Mouse (Mus musculus) stomach, postnatal 0 days (tissue): ENCODE measurements around the gene Gstp3. TPM values are rescaled to one million over a fixed set of nuclear protein-coding genes. Genes with fewer than 3 reads are reported as not detected.

ENCODE experiments used
- ATAC-seq: fragments of 200-750 bp; cut with Nextera tagmentation; 2 replicates; pipeline ENCODE4 v1.8.0; 2017; ENCODE audit not compliant: low FRiP score, low TSS enrichment
- DNase-seq: peaks from one replicate; pipeline ENCODE4 v3.0.0-alpha.2; 2016; ENCODE audit warnings: low spot score
- H3K27ac ChIP-seq: fragments of 300-500 bp; sonication (generic); replicated peaks from 2 replicates; pipeline ENCODE4 v1.5.1; 2014; ENCODE audit warnings: mild to moderate bottlenecking, control low read depth
- H3K27me3 ChIP-seq: fragments of 300-500 bp; sonication (generic); 2 replicates; pipeline ENCODE4 v1.6.1; 2014; ENCODE audit warnings: low read length; ENCODE audit not compliant: control insufficient read depth, insufficient read depth
- H3K36me3 ChIP-seq: fragments of 300-500 bp; sonication (generic); 2 replicates; pipeline ENCODE4 v1.6.1; 2014; ENCODE audit warnings: low read length, mixed read lengths; ENCODE audit not compliant: control insufficient read depth, insufficient read depth
- H3K4me1 ChIP-seq: fragments of 300-500 bp; sonication (generic); replicated peaks from 2 replicates; pipeline ENCODE4 v1.6.1; 2014; ENCODE audit warnings: antibody characterized with exemption; ENCODE audit not compliant: control insufficient read depth, insufficient read depth
- H3K4me2 ChIP-seq: fragments of 300-500 bp; sonication (generic); replicated peaks from 2 replicates; pipeline ENCODE4 v1.6.1; 2014; ENCODE audit warnings: low read depth, mild to moderate bottlenecking, control low read depth, moderate library complexity
- H3K4me3 ChIP-seq: fragments of 300-500 bp; sonication (generic); 2 replicates; pipeline ENCODE4 v1.5.1; 2014; ENCODE audit warnings: low read depth, low read length, control low read depth
- H3K9ac ChIP-seq: fragments of 300-500 bp; sonication (generic); 2 replicates; pipeline ENCODE4 v1.6.1; 2014; ENCODE audit warnings: mild to moderate bottlenecking, low read length, control low read depth, mixed read lengths
- H3K9me3 ChIP-seq: fragments of 300-500 bp; sonication (generic); 2 replicates; pipeline ENCODE4 v1.6.1; 2016; ENCODE audit warnings: low read length; ENCODE audit not compliant: control insufficient read depth
- CTCF ChIP-seq: IDR thresholded peaks from 2 replicates; pipeline ENCODE4 v1.5.1; 2016; ENCODE audit warnings: antibody characterized with exemption, low read depth, mild to moderate bottlenecking, moderate library complexity
- EP300 ChIP-seq: optimal IDR thresholded peaks from 2 replicates; pipeline ENCODE3; 2016; ENCODE audit warnings: antibody characterized with exemption
- WGBS: fragments of 180-500 bp; shearing (Covaris S2); extraction: QIAGEN DNeasy Blood & Tissue Kit; methylation state at CpG from one replicate; pipeline ENCODE4 v1.1.7; 2014; 5-methylcytosine and 5-hydroxymethylcytosine counted together
- polyA plus RNA-seq: library from polyadenylated mRNA; unstranded; fragments of >200 nt; fragmentation: Nextera tagmentation; extraction: Ambion mirVana; gene quantifications from 2 replicates; pipeline ENCODE4 v1.2.1, GENCODE M21; 2015

Gene Gstp3
- polyA plus RNA-seq, result 7.1 and 9.7 TPM in 2 replicates

DNA sequence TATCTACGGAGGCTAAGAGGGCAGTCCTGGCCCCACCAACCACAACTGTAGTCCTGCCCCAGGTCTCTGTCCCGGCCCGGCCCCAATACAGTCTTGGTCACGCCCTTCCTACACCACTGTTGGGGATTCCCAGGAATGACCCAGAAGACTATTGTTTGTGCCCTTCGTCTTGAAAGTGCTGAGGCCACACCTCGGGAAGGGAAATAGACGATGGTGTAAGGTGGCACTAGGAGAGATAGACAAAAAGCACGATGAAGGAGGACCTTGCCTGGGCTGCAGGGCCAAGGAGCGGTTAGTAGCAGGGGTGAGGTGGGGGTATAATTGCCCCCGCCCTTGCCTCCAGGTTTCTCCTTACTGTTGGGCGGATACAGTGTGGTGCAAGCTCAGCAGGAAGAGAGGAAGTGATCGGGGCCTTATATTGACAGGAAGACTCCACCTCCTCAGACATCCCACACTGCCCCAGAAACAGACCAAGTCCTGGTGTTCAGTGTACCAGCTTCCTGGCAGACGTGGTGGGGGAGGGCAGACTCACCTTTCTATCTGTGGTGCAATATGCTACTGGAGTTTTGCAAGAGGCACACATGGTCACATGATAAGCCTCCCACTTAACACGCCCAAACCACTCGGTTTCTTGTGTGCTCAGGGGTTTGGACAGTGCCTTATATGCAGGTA, at the start of gene Gstp3:
Gene Gstp3, minus strand, starts transcription at position 501 of the 672 bp plus-strand sequence.
- TF ChIP-seq CTCF, result no peak
- no peak for TF ChIP-seq EP300

DNA sequence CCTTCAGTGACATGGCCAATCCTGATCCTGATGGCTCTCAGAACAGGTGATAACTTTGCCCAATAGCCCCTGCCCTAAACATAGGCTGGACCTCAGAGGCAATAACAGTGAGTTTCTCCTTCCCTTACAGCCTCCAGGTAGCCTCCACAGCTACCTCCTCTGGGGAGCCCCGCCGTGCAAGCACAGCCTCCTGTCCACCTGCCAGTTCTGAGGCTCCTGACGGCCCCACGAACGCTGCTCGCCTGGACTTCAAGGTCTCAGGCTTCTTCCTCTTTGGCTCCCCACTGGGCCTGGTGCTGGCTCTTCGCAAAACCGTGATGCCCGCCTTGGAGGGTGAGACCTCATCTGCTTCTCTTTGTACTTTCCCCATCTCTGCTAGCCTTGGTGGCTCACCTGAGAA, 49.2 kb upstream of the Gstp3 start:
- ATAC-seq, result no peak
- 87% methylated on average over 9 of the region's 9 CpGs for WGBS
- no peak overlapping the region for H3K4me2 ChIP-seq

More for the DNA sequence above, at the start of gene Gstp3:
- H3K9me3 ChIP-seq, result no peaks in the 10 kb centered on the region
- ATAC-seq (peak; percentile 87), DNase-seq (peak; percentile 77)
- no peaks in the 10 kb centered on the region for H3K4me1 ChIP-seq
- peak within 1 kb of the TSS; percentile 13; the same call in 1 of the 2 replicates for H3K27ac ChIP-seq
- H3K9ac ChIP-seq, result no peak within 1 kb of the TSS
- no peaks in the 10 kb centered on the region for H3K36me3 ChIP-seq
- no peak within 1 kb of the TSS for H3K4me2 ChIP-seq
- 64% methylated on average over 14 of the region's 15 CpGs for WGBS
- no peak within 1 kb of the TSS for H3K4me3 ChIP-seq
- no peaks in the 10 kb centered on the region for H3K27me3 ChIP-seq

DNA sequence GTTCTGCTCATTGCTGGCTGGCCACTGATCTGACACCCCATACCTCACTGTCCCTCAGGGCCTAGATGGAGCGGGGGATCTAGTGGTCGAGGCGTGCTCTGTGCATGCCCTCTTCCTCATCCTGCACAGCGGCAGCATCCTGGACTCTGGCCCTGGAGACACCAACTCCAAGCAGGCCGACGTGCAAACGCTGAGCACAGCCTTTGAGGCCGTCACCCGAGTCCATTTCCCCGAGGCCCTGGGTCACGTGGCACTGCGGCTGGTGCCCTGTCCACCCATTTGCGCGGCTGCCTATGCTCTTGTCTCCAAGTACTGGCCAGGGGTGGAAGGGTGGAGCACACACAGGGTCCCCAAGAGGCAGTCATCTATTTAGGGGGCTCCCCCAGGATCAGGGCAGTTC, 47.3 kb upstream of the Gstp3 start:
- WGBS, result 90% methylated on average over 14 of the region's 14 CpGs

More for the DNA sequence above, 49.2 kb upstream of the Gstp3 start:
- TF ChIP-seq CTCF (no peak), EP300 (no peak)
- Histone ChIP-seq H3K27ac (no peak overlapping the region), H3K9me3 (no peaks in the 10 kb centered on the region), H3K9ac (no peak overlapping the region), H3K27me3 (no peaks in the 10 kb centered on the region), H3K4me3 (no peak overlapping the region), H3K36me3 (peaks cover 5% of the 10 kb centered on the region; the same call in 1 of the 2 replicates), H3K4me1 (no peaks in the 10 kb centered on the region)
- no peak for DNase-seq

DNA sequence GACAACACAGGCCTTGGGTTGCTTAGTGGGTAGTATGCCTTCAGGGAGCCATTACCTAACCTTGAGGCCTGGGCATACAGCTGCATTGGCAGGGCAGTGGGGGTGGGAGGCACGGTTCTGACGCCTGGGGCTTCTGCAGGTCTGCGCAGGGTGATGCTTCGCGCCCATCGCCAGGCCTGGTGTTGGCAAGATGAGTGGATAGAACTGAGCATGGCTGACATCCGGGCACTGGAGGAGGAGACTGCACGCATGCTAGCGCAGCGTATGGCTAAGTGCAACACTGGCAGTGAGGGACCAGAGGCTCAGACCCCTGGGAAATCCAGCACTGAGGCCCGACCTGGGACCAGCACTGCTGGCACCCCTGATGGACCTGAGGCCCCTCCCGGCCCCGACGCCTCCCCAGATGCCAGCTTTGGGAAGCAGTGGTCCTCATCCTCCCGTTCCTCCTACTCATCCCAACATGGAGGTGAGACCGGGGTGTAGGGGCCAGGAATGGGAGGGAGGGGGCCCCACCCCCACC, 45.4 kb upstream of the Gstp3 start:
- TF ChIP-seq CTCF (no peak), EP300 (no peak)
- no peaks in the 10 kb centered on the region; the same call in 1 of the 2 replicates for H3K36me3 ChIP-seq
- H3K9me3 ChIP-seq, result no peaks in the 10 kb centered on the region
- H3K4me2 ChIP-seq, result no peak overlapping the region
- peaks cover 1% of the 10 kb centered on the region; the same call in 1 of the 2 replicates for H3K4me1 ChIP-seq
- DNase-seq, result no peak
- H3K9ac ChIP-seq, result no peak overlapping the region
- H3K4me3 ChIP-seq, result no peak overlapping the region
- 91% methylated on average over 16 of the region's 16 CpGs for WGBS
- no peak overlapping the region for H3K27ac ChIP-seq
- no peak for ATAC-seq
- H3K27me3 ChIP-seq, result no peaks in the 10 kb centered on the region

More for the DNA sequence above, 47.3 kb upstream of the Gstp3 start:
- DNase-seq, result no peak
- no peak overlapping the region for H3K27ac ChIP-seq
- H3K4me1 ChIP-seq, result no peaks in the 10 kb centered on the region
- no peaks in the 10 kb centered on the region; the same call in 1 of the 2 replicates for H3K36me3 ChIP-seq
- H3K4me2 ChIP-seq, result no peak overlapping the region
- no peak overlapping the region for H3K9ac ChIP-seq
- no peak for TF ChIP-seq EP300
- TF ChIP-seq CTCF, result no peak
- H3K9me3 ChIP-seq, result no peaks in the 10 kb centered on the region
- H3K4me3 ChIP-seq, result no peak overlapping the region
- no peaks in the 10 kb centered on the region for H3K27me3 ChIP-seq
- no peak for ATAC-seq

DNA sequence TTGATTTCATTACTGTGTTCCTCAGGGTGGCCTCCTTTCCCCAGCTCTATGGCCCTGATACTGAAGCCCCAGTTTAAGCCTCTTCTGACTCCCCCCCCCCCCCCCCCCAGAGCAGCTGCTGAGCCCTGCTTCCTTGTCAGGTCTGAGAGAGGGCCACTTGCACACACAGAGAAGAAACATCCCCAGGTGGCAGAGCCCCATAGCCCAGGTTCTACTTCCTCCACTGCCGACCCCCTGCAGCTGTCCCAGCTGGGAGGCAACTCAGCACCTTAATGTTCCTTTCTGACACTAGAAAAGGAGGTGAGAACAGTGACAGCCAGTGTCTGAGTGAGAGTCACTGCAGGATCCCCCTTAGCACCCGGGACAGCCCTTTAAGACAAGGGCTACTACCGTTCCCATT, 44.4 kb upstream of the Gstp3 start:
- no peaks in the 10 kb centered on the region for H3K9me3 ChIP-seq
- H3K36me3 ChIP-seq, result no peaks in the 10 kb centered on the region; the same call in 1 of the 2 replicates
- ATAC-seq (no peak), DNase-seq (no peak)
- WGBS, result 75% methylated on average over 3 of the region's 3 CpGs
- no peak overlapping the region for H3K9ac ChIP-seq
- H3K4me3 ChIP-seq, result no peak overlapping the region
- H3K4me2 ChIP-seq, result no peak overlapping the region
- no peak overlapping the region for H3K27ac ChIP-seq
- H3K4me1 ChIP-seq, result peaks cover 8% of the 10 kb centered on the region
- TF ChIP-seq CTCF, result no peak
- TF ChIP-seq EP300, result no peak
- no peaks in the 10 kb centered on the region for H3K27me3 ChIP-seq

DNA sequence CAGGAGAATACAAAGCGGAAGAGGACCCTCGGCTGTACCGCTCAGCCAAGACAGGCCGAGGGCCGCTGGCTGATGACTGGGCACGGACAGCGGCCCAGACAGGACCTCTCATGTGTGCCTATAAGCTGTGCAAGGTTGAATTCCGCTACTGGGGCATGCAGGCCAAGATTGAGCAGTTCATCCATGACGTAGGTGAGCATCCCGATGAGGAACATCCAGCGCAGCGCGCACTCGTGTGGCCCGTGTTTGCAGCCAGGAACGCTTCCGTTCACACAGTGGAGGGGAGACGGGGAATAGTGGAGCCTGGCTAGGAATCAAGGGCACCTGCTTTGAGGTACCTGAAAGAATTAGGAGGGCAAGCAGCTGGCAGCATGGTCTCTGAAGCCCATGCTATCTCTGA, 43.9 kb upstream of the Gstp3 start:
- 94% methylated on average over 18 of the region's 18 CpGs for WGBS
- Histone ChIP-seq H3K9me3 (no peaks in the 10 kb centered on the region), H3K27me3 (no peaks in the 10 kb centered on the region), H3K4me1 (peaks cover 13% of the 10 kb centered on the region), H3K9ac (no peak overlapping the region), H3K4me3 (no peak overlapping the region), H3K27ac (no peak overlapping the region), H3K4me2 (no peak overlapping the region), H3K36me3 (no peaks in the 10 kb centered on the region; the same call in 1 of the 2 replicates)
- no peak for TF ChIP-seq CTCF
- TF ChIP-seq EP300, result no peak
- DNase-seq (no peak), ATAC-seq (no peak)
